ENCODE assay signal across 13 mouse cellular contexts in the genomic region with DNA sequence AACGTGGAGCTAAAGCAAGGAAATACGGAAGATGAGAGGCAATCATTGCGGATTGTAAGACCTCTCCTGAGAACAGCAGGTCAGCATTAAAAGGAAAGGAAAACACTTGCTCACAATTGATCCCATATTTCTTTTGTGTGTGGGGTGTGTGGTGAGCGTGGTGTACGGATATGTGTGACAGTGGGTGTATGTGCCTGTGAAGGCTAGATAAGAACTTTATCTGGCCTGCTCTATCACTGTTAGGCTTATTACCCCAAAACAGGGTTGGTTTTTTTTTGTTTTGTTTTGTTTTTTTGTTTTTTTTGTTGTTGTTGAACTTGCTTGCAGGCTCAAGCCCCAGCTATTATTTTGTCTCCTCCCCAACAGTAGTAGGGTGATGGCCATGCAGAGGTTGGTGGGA.
"Had no signal": no experiment of that assay in that cellular context is flagged by ENCODE, and none has a peak within 500 bp of the region (broad histone marks: within the 10 kb centered on the region; RNA-seq: fewer than 3 reads in every experiment).

No protein-coding gene starts in this region.

- DNase-seq: kidney, adult 8-10 months; kidney, postnatal 25 days; layer of hippocampus, adult 9-11 months; left cerebral cortex, postnatal 4 days; lung, adult 18-20 months; midbrain, embryonic 14.5 days; thymus, postnatal 14 days had no signal

- H3K4me1 ChIP-seq: limb, embryonic 13.5 days; neural tube, embryonic 15.5 days had no signal

- H3K9me3 ChIP-seq: limb, embryonic 13.5 days; midbrain, embryonic 10.5 days; neural tube, embryonic 15.5 days had no signal

- H3K27ac ChIP-seq: limb, embryonic 13.5 days; midbrain, embryonic 10.5 days; neural tube, embryonic 15.5 days; stomach, postnatal 0 days had no signal

- H3K4me2 ChIP-seq: limb, embryonic 13.5 days; neural tube, embryonic 15.5 days had no signal

- H3K36me3 ChIP-seq: limb, embryonic 13.5 days; midbrain, embryonic 10.5 days; neural tube, embryonic 15.5 days had no signal

- H3K9ac ChIP-seq: limb, embryonic 13.5 days; neural tube, embryonic 15.5 days had no signal

- ATAC-seq: intestine, postnatal 0 days had no signal

- H3K4me3 ChIP-seq: limb, embryonic 13.5 days; midbrain, embryonic 10.5 days; myocyte; neural tube, embryonic 15.5 days had no signal

- H3K27me3 ChIP-seq: limb, embryonic 13.5 days; neural tube, embryonic 15.5 days had no signal
